Mouse (Mus musculus): ENCODE results near the gene Dnaaf3.

The Dnaaf3 gene

DNA sequence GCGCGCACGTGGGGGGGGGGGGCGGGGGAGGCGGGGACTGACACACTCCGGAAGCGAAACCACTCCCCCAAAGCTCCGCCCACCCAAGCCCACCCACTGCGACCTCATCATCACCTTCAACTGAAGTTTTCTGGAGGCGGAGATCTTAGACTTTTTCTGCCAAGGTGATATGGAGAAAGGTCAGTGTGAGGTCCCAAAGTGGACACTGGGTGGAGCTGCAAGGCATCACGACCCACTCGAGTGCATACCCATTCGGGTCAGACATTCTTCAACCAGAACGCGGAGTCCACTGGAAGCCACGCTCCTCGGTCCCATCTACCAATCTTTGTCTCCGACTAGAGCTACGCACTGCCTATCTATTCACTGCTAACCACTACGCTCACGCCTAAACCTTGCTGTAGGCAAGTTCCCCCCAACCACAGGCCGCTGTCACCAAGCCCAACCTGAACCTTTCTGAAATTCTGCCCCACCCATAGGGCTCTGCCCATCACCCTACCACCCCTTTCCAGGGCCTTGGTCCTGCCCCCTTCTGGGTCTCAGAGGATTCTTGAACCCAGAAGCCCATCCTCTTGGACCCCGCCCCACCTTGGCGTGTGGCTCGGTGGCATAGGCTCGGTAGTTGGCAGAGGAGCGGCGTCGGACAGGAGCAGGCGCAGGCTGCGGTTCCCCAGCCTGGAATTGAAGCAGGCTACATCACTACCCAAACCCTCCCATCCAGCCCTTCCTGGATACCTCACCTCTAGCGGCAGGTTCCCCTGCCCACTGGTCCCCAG is 10.8 kb downstream of the Dnaaf3 start:
- DNase-seq (ENCODE audit: low spot score): no peak

DNA sequence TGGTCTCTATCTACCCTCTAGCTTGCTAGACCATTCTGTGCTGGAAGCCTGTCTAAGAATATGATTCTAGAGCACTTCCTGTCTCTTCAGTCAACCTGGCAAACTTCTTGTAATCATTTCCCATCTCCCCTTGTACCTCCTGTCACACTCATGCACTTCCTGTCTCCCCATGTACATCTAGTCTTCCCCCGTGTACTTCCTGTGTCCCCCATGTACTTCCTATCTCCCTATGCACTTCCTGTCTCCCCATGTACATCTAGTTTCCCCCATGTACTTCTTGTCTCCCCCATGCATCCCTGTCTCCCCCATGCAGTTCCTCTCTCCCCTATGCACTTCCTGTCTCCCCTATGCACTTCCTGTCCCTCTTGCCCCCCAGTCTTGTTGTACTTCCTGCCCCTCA is 13.8 kb downstream of the Dnaaf3 start:
- DNase-seq (ENCODE audit: low spot score): no peak

DNA sequence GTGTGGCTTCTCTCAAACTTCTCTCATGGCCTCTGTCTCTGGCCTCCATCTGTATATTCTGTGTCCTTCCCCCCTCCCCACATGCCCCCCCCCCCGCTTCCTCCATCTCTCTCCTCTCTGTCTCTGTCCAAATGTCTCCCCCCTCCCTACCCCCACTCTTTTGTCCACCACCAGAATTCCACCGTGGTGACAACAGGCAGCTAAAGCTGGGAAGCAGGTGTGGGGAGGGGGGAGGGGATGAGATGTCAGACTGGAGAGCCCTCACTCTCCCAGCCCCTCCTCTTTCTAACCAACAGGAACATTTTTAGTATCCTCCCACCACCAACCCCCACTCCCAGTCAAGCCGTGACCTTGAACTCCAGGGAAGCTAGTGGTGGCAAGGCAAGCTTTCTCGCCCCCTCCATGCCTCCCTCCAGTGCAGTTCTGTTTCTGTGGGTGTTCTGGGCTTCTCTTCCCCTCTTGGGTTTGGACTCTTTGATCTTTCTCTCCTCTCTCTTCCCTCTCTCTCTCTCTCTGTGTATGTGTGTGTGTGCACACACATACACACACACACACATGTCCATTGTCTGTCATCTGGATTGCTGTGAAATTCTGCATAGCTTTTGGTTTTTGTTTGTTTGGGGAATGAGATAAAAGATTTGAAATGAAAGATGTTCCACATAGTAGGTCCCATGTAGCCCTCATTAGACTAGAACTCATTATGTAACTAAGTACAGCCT is 15.8 kb downstream of the Dnaaf3 start, which contains the start of gene Tnnt1:
TSS of gene Tnnt1 (minus strand) at position 51 of the 719 bp plus-strand sequence.
- no peak for DNase-seq (ENCODE audit: low spot score)

DNA sequence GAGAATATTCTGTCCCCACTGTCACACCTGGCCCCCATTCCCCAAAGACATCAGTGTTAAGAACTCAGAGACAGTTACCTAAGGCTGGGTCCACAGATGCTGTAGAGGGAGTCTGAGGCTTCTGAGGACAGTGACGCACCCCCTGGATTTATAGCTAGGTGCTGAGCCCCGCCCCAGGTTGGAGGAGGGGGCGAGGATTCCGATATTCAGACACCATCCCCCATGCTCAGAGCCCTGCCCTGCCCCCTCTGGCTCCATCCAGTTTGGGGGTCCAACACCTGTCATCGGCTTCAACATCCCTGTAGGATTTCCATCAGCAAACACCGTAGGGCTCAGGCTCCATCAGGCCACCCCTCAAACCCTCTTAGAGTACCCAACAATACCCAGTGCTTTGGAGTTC is 16.4 kb downstream of the Dnaaf3 start:
- no peak for DNase-seq (ENCODE audit: low spot score)

DNA sequence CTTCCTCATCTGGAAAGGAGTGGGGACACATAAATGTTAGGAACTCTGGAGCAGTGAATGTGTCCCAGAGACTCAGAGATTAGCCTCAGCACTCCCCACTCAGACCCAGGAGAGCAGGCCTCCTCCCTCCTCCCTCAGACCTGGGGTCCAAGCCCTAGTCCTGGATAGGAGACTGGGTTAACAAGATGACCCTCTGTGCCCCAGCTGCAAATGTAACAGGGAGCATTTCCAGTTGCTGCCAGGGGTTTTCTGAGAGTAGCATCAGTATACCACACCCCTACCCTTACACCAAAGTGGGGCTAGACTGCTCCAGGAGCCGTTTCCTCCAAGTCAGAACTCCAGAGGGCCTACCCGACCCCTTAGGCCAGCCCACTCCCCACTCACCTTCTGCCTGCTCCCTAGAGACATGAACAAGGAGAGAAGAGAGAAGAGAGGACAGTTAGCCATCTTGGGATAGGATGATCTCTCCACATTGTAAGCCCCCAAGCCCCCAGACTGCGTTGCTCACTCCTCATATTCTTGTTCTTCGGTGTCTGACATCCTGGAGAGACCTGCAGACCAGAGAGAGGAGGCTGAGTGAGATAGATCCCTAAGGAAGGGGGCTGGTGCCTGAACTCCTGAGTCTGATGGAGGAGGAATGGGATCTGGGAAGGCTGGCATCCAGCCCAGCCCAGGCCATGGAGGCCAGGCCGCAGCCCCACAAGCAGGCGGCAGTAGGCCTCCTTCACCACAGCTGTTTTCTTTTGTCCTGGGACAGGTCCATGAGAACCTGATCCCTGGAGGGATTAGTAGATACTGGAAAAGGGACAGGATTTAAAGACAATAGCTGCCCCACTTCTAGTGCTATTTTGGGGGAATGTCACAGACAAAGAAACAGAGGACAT is 18.2 kb downstream of the Dnaaf3 start:
- no peak for DNase-seq (ENCODE audit: low spot score)

DNA sequence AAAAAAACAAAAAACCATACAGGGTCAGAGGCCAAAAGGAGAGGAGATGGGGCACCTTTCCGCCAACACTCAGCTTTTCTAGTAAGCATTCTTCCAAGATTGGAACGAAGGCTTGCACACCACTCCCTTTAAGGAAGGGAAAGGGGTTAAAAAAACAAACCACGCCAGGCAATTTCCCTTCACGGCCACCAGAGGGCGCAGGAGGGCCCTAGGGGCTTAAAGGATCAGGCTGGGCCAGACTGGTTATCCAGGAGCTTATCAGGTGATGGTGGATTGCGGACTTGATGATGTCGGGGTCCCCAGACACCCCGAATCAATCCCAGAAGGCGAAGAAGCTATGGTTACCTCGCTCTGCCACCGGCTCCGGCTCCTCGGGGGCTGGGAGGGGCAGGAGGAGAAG is 19.0 kb downstream of the Dnaaf3 start:
- peak; percentile 63 for DNase-seq (ENCODE audit: low spot score)

DNA sequence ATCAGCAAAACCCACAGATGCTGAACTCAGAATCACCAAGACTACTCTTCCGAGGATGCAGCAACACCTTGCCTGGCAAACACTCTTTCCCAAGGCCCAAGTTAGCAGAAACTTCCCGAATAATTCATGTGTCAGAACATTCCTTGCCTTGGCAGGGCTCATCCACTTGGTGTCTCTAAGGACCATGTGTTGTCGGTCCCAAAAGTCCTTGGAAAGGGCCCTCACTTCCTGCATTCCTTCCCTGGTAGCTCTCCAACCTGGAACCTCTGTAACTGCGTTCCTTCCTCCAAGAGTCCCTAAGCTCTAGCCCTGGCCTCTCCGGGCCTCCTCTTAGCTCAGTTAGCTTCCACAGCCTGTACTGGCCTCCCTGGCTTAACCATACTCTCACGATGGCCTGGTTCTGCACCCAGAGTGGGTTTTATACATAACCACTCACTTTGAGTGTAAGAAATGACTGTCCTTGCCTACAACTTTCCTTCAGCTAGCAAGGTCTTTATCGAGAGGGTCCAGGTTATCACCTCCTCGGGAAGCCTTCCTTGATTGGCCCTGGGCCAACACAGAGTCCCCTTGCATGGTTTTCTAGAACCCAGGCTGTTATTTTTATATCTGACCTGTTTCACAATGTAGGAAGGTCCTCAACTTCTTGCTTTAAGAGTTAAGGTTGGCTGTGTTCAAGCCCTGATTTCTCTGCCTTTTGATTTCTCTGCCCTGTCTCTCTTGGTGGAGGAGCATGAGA is 20.6 kb downstream of the Dnaaf3 start:
- no peak for DNase-seq (ENCODE audit: low spot score)

DNA sequence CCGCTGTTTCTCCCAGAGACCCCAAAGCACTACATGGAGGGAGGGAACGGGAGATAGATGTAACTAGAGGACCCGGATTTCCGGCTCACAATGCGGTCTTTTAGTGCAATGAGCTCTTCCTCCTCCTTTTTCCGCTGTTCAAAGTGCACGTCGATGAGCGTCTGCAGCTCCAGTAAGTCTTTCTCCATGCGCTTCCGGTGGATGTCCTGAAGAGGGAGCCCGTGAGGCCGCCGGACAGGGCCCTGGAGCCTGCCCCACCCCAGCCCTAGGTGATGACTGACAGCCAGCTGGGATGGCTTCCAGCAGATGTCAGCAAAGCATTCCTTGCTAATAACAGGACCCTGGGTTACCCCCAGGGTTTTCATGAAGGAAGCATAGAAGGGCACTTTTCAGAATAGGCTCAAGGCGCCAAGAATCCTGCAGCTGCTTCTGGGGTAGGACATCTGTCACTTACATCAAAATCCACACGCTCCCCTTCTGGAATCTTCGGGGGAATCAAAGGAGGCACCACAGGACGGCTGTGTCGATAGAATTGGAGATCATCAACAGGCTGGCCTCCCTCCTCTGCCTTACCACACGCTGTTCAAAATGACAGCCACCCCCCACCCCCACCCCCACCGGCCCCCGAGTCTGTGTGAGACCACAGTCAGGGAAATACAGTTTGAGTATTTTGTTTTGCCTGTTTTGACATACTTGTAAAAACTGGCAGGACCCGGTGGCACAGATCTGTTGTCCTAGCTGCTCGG is 22.2 kb downstream of the Dnaaf3 start:
- DNase-seq (ENCODE audit: low spot score): peak; percentile 70

DNA sequence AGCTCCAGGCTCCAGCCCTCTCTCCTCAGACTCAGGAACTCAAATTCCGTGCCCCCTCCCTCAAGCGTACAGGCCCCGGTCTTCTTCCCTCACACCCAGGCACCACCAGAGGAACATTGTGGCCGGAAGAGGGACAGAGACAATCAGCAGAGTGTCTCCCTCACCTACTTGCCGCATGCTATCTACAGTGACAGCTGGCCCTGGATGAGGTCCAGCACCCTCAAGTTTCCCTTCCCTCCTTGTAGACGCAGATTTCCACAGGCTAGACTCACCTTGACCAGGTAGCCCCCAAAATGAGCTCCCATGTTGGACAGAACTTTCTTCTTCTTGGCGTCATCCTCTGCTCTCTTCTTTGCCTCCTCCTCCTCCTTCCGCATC is 23.5 kb downstream of the Dnaaf3 start:
- no peak for DNase-seq (ENCODE audit: low spot score)

DNA sequence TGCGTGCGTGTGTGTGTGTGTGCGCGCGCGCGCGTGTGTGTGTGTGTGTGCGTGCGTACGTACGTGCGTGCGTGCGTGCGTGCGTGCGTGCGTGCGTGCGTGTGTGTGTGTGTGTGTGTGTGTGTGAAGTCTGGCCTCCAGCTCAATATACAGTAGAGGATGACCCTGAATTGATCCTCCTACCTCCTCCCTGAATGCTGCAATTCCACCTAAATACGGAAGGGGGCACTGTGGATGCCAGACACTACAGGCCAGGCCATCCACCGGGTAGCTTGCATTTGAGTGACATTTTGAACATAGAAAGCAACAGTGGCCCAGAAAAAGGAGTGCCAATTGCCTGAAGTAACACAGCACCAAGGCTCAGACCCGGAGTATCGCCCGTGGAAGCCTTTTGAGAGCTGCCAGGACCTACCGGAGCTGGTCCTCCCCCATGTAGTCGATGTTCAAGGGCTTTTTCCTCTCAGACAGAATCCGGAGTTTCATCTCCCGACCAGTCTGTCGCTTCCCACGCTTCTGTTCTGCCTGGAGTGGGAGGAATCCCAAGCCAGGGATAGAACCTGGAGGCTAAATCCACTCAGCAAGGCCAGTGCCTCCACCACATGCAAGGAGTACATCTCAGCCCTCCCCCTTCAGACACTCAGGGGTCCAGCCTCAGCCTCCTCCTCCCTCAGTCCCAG is 24.1 kb downstream of the Dnaaf3 start:
- DNase-seq (ENCODE audit: low spot score): no peak

DNA sequence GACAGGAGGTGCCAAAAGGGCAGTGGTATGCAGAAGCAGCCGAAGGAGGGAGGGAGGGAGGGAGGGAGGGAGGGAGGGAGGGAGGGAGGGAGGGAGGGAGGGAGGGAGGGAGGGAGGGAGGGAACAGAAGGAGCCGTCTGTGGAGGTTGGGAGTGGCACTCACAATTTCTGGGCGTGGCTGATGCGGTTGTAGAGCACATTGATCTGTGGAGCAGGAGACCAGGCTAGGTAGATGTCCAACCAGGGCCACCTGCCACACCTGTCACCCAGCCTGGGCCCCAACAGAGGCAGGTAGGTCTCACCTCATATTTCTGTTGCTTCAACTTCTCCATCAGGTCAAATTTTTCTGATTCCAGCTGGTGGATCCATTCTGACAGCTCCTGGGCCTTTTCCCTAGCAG is 25.0 kb downstream of the Dnaaf3 start:
- no peak for DNase-seq (ENCODE audit: low spot score)

DNA sequence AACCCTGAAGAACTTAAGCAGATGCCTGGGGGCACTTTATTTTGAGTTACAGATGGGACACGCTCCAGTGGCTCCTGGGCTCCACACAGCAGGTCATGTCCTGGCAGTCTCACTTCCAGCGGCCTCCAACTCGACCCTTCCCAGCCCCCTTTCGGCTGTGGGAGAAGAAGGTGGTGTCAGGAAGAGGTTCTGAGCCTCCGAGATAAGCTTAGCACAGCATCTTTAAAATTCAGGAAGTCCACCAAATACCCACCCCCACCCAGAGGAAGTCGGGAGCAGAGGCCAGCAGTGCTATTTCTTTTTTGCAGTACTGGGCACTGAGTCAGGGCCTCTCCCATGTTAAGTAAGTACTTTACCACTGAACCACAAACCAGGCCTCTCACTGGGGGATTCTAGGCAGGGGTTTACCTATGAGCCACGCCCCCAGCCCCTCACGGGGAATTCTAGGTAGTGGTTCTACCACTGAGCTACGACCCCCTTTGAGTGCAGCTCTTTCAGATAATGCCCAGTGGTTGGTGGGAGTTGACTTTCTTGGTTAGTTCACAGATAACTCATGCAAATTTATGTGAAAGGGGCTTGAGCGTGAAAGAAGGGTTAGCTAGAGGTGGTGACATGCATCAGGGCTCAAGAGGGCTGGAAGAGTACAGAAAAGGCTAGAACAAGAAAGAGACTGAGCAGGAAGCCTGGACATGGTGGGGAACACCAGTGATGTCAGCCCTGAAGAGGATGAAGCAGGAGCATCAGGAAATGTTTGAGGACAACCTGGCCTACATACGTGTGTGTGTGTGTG is 27.4 kb downstream of the Dnaaf3 start:
- no peak for DNase-seq (ENCODE audit: low spot score)

DNA sequence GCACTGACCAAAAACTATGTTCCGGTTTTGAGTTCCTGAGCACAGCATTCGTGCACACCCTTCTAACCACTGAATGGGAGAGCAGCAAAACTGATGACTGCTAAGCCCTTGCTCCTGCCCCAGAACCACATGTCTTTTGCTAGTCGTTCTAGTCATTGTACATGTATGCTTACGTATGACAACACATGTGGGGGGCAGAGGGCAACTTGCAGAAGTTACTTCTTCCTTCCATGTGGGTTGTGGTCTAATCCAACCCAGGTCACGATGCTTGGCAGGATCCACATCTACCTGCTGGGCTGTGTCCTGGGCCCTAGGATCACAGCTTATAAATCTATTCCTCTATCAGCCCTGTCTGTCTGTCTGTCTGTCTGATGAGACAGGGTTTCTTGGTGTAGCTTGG is 28.4 kb downstream of the Dnaaf3 start:
- no peak for DNase-seq (ENCODE audit: low spot score)

DNA sequence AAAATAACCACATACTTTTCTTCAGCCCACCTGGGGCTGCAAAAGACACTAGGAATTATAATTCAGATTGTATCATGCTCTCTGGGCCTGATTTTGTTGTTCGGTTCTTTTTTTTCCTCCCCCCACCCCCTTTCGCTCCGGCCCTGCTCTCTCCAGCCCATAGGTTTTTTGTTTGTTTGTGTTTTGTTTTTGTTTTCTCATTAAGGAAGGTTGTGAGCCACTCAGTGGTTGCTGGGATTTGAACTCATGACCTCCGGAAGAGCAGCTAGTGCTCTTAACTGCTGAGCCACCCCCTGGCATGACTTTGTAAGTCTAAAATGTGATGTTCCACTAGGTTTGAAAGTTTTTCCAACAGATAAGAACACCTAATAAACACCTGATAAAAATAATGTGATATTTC is 29.2 kb downstream of the Dnaaf3 start:
- no peak for DNase-seq (ENCODE audit: low spot score)

DNA sequence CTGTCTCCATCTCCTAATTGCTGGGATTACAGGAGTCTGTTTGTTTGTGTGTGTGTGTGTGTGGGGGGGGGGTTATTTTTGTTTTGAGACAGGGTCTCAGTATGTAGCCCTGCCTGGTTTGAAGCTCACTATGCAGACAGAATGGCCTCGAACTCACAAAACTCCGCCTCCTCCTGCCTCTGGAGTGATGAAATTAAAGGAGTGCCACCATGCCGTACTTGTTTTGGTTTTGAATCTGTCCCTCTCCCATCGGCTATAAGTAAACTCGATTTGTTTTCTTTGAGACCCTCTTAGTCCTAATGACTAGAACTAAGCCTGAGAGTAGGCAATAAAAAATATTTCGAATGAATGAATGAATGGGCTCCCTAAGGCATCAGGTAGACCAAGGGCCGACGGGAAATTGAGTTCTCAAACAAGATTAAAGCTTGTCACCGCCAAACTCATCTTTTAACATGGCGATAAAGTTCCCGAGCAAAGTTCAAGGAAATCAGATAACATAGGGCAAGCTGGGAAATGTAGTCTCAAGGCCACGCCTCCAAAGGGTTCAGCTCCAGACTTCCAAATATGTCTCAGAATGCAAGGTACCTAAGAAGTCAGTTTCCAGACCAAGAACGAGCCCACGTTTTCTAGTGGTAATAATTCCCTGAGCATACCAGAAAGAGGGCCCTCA is 29.7 kb downstream of the Dnaaf3 start:
- DNase-seq (ENCODE audit: low spot score): peak; percentile 78

DNA sequence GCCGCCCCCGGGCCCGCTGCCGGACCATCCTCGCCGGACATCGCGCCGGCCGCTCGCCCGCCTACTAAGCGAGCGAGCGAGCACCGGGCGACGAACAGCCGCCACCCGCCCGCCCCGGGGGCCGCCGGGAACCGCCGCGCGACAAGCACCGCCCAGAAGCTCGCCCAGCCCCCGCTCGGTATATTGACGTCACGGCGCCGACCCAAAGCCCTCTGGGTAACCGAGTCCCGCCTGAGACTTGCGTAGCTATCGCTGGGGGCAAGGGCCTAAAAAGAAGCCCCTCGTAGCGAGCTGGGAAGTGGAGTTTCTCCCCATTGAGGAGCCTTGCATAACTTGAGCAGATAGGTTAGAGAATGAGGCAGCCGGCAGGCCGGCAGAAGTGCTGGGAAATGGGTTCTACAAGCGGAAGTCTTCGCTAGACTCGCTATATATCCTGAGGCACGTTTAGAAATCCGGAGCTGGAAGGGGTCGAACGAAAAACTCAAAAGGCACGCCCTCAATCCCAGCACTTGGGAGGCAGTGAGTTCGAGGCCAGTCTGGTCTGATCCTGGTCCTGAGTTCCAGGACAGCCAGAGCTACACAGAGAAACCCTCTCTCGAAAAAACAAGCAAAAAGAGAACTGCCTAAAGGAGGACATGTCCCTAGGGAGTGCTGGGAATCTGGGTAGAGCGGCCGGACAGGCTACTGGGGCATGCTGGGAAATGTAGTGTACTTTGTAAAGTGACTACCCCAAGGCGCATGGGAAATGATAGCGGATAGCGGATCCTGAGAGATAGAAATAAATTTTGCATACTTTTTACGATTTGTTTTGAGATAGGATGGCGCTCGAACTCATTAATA is 30.5 kb downstream of the Dnaaf3 start, which contains the start of gene Ppp1r12c:
TSS of gene Ppp1r12c (minus strand) at position 123 of the 840 bp plus-strand sequence.
- DNase-seq (ENCODE audit: low spot score): peak; percentile 89

DNA sequence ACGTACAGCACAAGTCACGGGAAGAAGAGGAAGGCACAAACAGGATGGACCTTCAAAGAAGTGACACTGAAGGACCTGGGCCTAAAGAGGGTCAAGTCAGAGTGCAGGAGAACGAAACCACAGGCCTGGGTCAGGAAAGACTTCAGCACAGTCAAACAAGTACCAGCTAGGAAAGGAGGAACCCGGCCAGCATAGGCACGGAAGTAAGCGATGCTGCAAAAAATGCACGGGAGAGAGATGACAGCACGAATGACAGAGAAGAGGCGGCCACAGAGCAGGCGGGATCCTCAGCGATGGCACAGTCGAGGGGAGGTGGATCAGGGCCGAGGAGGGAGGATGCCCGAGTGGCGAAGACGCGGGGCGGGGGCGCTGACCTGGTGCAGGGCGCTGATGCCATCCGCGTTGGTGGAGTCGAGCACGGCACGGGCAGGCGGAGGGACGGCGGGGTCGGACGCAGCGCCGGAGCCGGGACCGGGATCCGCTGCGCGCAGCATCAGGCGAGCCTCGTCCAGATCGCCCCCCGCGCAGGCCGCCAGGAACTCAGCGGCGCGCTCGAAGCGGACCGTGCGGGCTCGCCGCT is 31.3 kb downstream of the Dnaaf3 start:
- DNase-seq (ENCODE audit: low spot score): no peak

DNA sequence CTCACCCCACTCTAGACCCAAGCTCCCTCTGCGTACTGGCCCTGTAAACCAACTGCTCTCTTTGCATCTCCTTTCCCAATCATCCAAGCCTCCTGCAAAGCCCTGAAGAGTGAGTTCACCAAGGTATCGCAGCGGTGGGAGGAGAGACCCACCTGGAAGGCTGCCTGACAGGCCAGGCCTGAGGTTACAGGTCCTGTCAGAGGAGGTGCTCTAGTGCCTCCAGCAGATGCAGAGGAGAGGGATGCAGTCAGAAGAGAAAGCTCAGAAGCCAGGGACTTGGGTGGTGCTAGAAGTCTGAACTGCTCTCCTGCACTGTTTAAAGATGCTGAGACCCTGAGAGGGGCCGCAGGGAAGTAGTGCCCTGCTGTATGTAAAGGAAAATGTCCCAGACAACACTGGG is 33.2 kb downstream of the Dnaaf3 start:
- DNase-seq (ENCODE audit: low spot score): no peak
